Mouse (Mus musculus) ovary, postnatal 36 days (tissue): ENCODE results near the gene Tas2r116.

ENCODE experiments used
- DNase-seq: peaks from one replicate; pipeline ENCODE4 v3.0.0; 2022; ENCODE audit warnings: low spot score, mixed read lengths

Gene Tas2r116

GRCm38 (mm10) chr6:132855138-132855537 is at the start of gene Tas2r116:
Gene Tas2r116, plus strand, starts transcription at chr6:132855438.
- no peak for DNase-seq

- no peak for DNase-seq
Measured at GRCm38 (mm10) chr6:132846842-132847241, 8.4 kb upstream of the Tas2r116 start, which contains the start of gene Tas2r123. Gene Tas2r123, plus strand, starts transcription at chr6:132847142.

GRCm38 (mm10) chr6:132867708-132868107 is 12.5 kb downstream of the Tas2r116 start, which contains the start of gene Tas2r110:
Gene Tas2r110, plus strand, starts transcription at chr6:132868008.
- DNase-seq, result no peak

- no peak for DNase-seq
Measured at GRCm38 (mm10) chr6:132892711-132893110, 37.5 kb downstream of the Tas2r116 start, which contains the start of gene Tas2r113. Gene Tas2r113, plus strand, starts transcription at chr6:132893011.
